Mouse (Mus musculus) kidney, embryonic 15.5 days (tissue): ENCODE measurements around the gene Ndufa6. TPM values are rescaled to one million over a fixed set of nuclear protein-coding genes. Genes with fewer than 3 reads are reported as not detected.
"Not testable (repeated sequence)": the region's sequence is repeated elsewhere in the genome, so short reads cannot be mapped to it uniquely, and the experiment has no call there.

Experiments used
- ATAC-seq: fragments of 200-750 bp; cut with Nextera tagmentation; replicated peaks from 2 replicates; pipeline ENCODE4 v1.8.0; 2017; ENCODE audit warnings: moderate TSS enrichment; ENCODE audit not compliant: low FRiP score
- H3K27ac ChIP-seq: fragments of 300-500 bp; sonication (generic); 2 replicates; pipeline ENCODE4 v1.5.1; 2015; ENCODE audit warnings: mild to moderate bottlenecking, inconsistent platforms
- H3K27me3 ChIP-seq: fragments of 300-500 bp; sonication (generic); 2 replicates; pipeline ENCODE4 v1.6.1; 2015; ENCODE audit warnings: inconsistent platforms
- H3K36me3 ChIP-seq: fragments of 300-500 bp; sonication (generic); 2 replicates; pipeline ENCODE4 v1.6.1; 2015; ENCODE audit warnings: inconsistent platforms
- H3K4me1 ChIP-seq: fragments of 300-500 bp; sonication (generic); 2 replicates; pipeline ENCODE4 v1.6.1; 2015; ENCODE audit warnings: inconsistent platforms
- H3K4me2 ChIP-seq: fragments of 300-500 bp; sonication (generic); 2 replicates; pipeline ENCODE4 v1.6.1; 2015; ENCODE audit warnings: moderate library complexity, mild to moderate bottlenecking, inconsistent platforms
- H3K4me3 ChIP-seq: fragments of 300-500 bp; sonication (generic); replicated peaks from 2 replicates; pipeline ENCODE4 v1.5.1; 2015; ENCODE audit warnings: mild to moderate bottlenecking, inconsistent platforms
- H3K9ac ChIP-seq: fragments of 300-500 bp; sonication (generic); 2 replicates; pipeline ENCODE4 v1.6.1; 2015; ENCODE audit warnings: mild to moderate bottlenecking, inconsistent platforms
- H3K9me3 ChIP-seq: fragments of 300-500 bp; sonication (generic); replicated peaks from 2 replicates; pipeline ENCODE4 v1.6.1; 2016; ENCODE audit warnings: inconsistent platforms
- WGBS: fragments of 180-500 bp; shearing (Covaris S2); methylation state at CpG from one replicate; pipeline ENCODE4 v1.1.7; 2015; ENCODE audit warnings: mixed read lengths; 5-methylcytosine and 5-hydroxymethylcytosine counted together
- polyA plus RNA-seq: library from polyadenylated mRNA; unstranded; fragments of >200 nt; fragmentation: Nextera tagmentation; extraction: Ambion mirVana; gene quantifications from 2 replicates; pipeline ENCODE4 v1.2.1, GENCODE M21; 2015

Ndufa6 gene
- polyA plus RNA-seq, 1 experiment from 2014 or later: 428 TPM

- Histone ChIP-seq H3K4me3 (peak overlapping the region; percentile 55), H3K27ac (peak overlapping the region; percentile 93), H3K9me3 (no peaks in the 10 kb centered on the region), H3K27me3 (no peaks in the 10 kb centered on the region), H3K9ac (peak overlapping the region; percentile 45; the same call in 1 of the 2 replicates), H3K36me3 (no peaks in the 10 kb centered on the region), H3K4me2 (peak overlapping the region; percentile 86), H3K4me1 (peaks cover 40% of the 10 kb centered on the region)
- peak; percentile 76 for ATAC-seq
- 25% methylated on average over 7 of the region's 7 CpGs for WGBS
Measured at GRCm38 (mm10) chr15:82379511-82379870, 25.4 kb upstream of the Ndufa6 start.

GRCm38 (mm10) chr15:82378261-82379180 lies 24.4 kb upstream of the Ndufa6 start:
- no peaks in the 10 kb centered on the region for H3K9me3 ChIP-seq
- 39% methylated on average over 15 of the region's 15 CpGs for WGBS
- peak overlapping the region; percentile 86 for H3K4me2 ChIP-seq
- ATAC-seq: no peak
- H3K27me3 ChIP-seq: no peaks in the 10 kb centered on the region
- peaks cover 40% of the 10 kb centered on the region for H3K4me1 ChIP-seq
- peak overlapping the region; percentile 93 for H3K27ac ChIP-seq
- peak overlapping the region; percentile 55 for H3K4me3 ChIP-seq
- H3K36me3 ChIP-seq: peaks cover 3% of the 10 kb centered on the region; the same call in 1 of the 2 replicates
- no peak overlapping the region for H3K9ac ChIP-seq

- Histone ChIP-seq H3K27ac (peak overlapping the region; percentile 93; the same call in 1 of the 2 replicates), H3K4me2 (peak overlapping the region; percentile 86; the same call in 1 of the 2 replicates)
- 76% methylated on average over 5 of the region's 5 CpGs for WGBS
Measured at GRCm38 (mm10) chr15:82377701-82378100, 23.6 kb upstream of the Ndufa6 start.

GRCm38 (mm10) chr15:82376393-82377138 lies 22.4 kb upstream of the Ndufa6 start:
- WGBS: 64% methylated on average over 17 of the region's 17 CpGs
- H3K27me3 ChIP-seq: no peaks in the 10 kb centered on the region

More at GRCm38 (mm10) chr15:82377701-82378100, 23.6 kb upstream of the Ndufa6 start:
- no peak overlapping the region for H3K4me3 ChIP-seq
- H3K4me1 ChIP-seq: peaks cover 40% of the 10 kb centered on the region
- ATAC-seq: no peak
- H3K9ac ChIP-seq: no peak overlapping the region
- peaks cover 4% of the 10 kb centered on the region; the same call in 1 of the 2 replicates for H3K36me3 ChIP-seq
- H3K27me3 ChIP-seq: no peaks in the 10 kb centered on the region
- no peaks in the 10 kb centered on the region for H3K9me3 ChIP-seq

GRCm38 (mm10) chr15:82375855-82376254 lies 21.7 kb upstream of the Ndufa6 start:
- Histone ChIP-seq H3K27me3 (no peaks in the 10 kb centered on the region), H3K36me3 (peaks cover 4% of the 10 kb centered on the region; the same call in 1 of the 2 replicates), H3K4me1 (peaks cover 38% of the 10 kb centered on the region), H3K9ac (no peak overlapping the region), H3K9me3 (no peaks in the 10 kb centered on the region), H3K4me3 (no peak overlapping the region), H3K27ac (no peak overlapping the region), H3K4me2 (no peak overlapping the region)
- WGBS: 92% methylated on average over 9 of the region's 9 CpGs
- no peak for ATAC-seq

More at GRCm38 (mm10) chr15:82376393-82377138, 22.4 kb upstream of the Ndufa6 start:
- H3K4me1 ChIP-seq: peaks cover 40% of the 10 kb centered on the region
- no peak overlapping the region for H3K4me2 ChIP-seq
- no peaks in the 10 kb centered on the region for H3K9me3 ChIP-seq
- H3K4me3 ChIP-seq: no peak overlapping the region
- ATAC-seq: no peak
- H3K36me3 ChIP-seq: peaks cover 4% of the 10 kb centered on the region; the same call in 1 of the 2 replicates
- H3K9ac ChIP-seq: no peak overlapping the region
- peak overlapping the region; percentile 48; the same call in 1 of the 2 replicates for H3K27ac ChIP-seq

- no peak for ATAC-seq
Measured at GRCm38 (mm10) chr15:82374437-82374836, 20.3 kb upstream of the Ndufa6 start.

GRCm38 (mm10) chr15:82372991-82373390 lies 18.9 kb upstream of the Ndufa6 start:
- peaks cover 4% of the 10 kb centered on the region; the same call in 1 of the 2 replicates for H3K36me3 ChIP-seq
- 90% methylated on average over 5 of the region's 5 CpGs for WGBS
- no peaks in the 10 kb centered on the region for H3K9me3 ChIP-seq
- no peaks in the 10 kb centered on the region for H3K27me3 ChIP-seq
- no peak for ATAC-seq
- no peak overlapping the region for H3K27ac ChIP-seq
- peaks cover 18% of the 10 kb centered on the region for H3K4me1 ChIP-seq
- no peak overlapping the region for H3K4me3 ChIP-seq
- no peak overlapping the region for H3K9ac ChIP-seq
- H3K4me2 ChIP-seq: no peak overlapping the region

More at GRCm38 (mm10) chr15:82374437-82374836, 20.3 kb upstream of the Ndufa6 start:
- Histone ChIP-seq H3K4me1 (peaks cover 28% of the 10 kb centered on the region), H3K27ac (no peak overlapping the region), H3K27me3 (no peaks in the 10 kb centered on the region), H3K4me2 (no peak overlapping the region), H3K9me3 (no peaks in the 10 kb centered on the region), H3K9ac (no peak overlapping the region), H3K4me3 (no peak overlapping the region), H3K36me3 (peaks cover 4% of the 10 kb centered on the region; the same call in 1 of the 2 replicates)
- 90% methylated on average over 5 of the region's 5 CpGs for WGBS

GRCm38 (mm10) chr15:82372446-82372845 lies 18.3 kb upstream of the Ndufa6 start:
- no peaks in the 10 kb centered on the region for H3K27me3 ChIP-seq
- H3K9me3 ChIP-seq: no peaks in the 10 kb centered on the region
- no peak overlapping the region for H3K9ac ChIP-seq
- H3K36me3 ChIP-seq: peaks cover 4% of the 10 kb centered on the region; the same call in 1 of the 2 replicates
- WGBS: 88% methylated on average over 6 of the region's 6 CpGs
- ATAC-seq: no peak
- no peak overlapping the region for H3K27ac ChIP-seq
- H3K4me2 ChIP-seq: no peak overlapping the region
- H3K4me1 ChIP-seq: peaks cover 13% of the 10 kb centered on the region
- H3K4me3 ChIP-seq: no peak overlapping the region

GRCm38 (mm10) chr15:82368851-82369250 lies 14.7 kb upstream of the Ndufa6 start:
- Histone ChIP-seq H3K4me1 (peaks cover 2% of the 10 kb centered on the region; the same call in 1 of the 2 replicates), H3K4me3 (no peak overlapping the region), H3K9me3 (no peaks in the 10 kb centered on the region), H3K9ac (no peak overlapping the region), H3K27me3 (no peaks in the 10 kb centered on the region), H3K4me2 (no peak overlapping the region), H3K27ac (no peak overlapping the region), H3K36me3 (peaks cover 4% of the 10 kb centered on the region; the same call in 1 of the 2 replicates)
- ATAC-seq: no peak
- 83% methylated on average over 1 of the region's 1 CpGs for WGBS

GRCm38 (mm10) chr15:82368146-82368545 lies 14.0 kb upstream of the Ndufa6 start:
- no peak overlapping the region for H3K4me2 ChIP-seq
- peaks cover 2% of the 10 kb centered on the region; the same call in 1 of the 2 replicates for H3K4me1 ChIP-seq
- no peaks in the 10 kb centered on the region for H3K36me3 ChIP-seq
- H3K27me3 ChIP-seq: no peaks in the 10 kb centered on the region
- no peak overlapping the region for H3K4me3 ChIP-seq
- no peak overlapping the region for H3K9ac ChIP-seq
- H3K9me3 ChIP-seq: no peaks in the 10 kb centered on the region
- 88% methylated on average over 4 of the region's 4 CpGs for WGBS
- no peak for ATAC-seq
- no peak overlapping the region for H3K27ac ChIP-seq

- not testable (repeated sequence) for H3K27ac ChIP-seq, ATAC-seq, H3K36me3 ChIP-seq, H3K27me3 ChIP-seq, H3K9me3 ChIP-seq, H3K9ac ChIP-seq
- peaks cover 12% of the 10 kb centered on the region for H3K4me1 ChIP-seq
- H3K4me2 ChIP-seq: peak overlapping the region; percentile 39; the same call in 1 of the 2 replicates
- 17% methylated on average over 6 of the region's 9 CpGs for WGBS
- 0 out of 2 replicates have a peak overlapping the region, but pooled peaks have one; percentile 12 for H3K4me3 ChIP-seq
Measured at GRCm38 (mm10) chr15:82364561-82364960, 10.4 kb upstream of the Ndufa6 start.
